Mouse (Mus musculus): ENCODE measurements around the gene Tpcn1.
A peak's percentile ranks its signal among the peaks of the same experiment; 100 is the strongest.

Tpcn1 gene

GRCm38 (mm10) chr5:120493873-120494395 is 94.5 kb downstream of the Tpcn1 start:
- no peak for DNase-seq (ENCODE audit: extremely low read depth, insufficient read length, low spot score)

- no peak for DNase-seq (ENCODE audit: extremely low read depth, insufficient read length, low spot score)
Observed at GRCm38 (mm10) chr5:120493440-120493839, 95.0 kb downstream of the Tpcn1 start.

GRCm38 (mm10) chr5:120492437-120492836 is 96.0 kb downstream of the Tpcn1 start:
- DNase-seq (ENCODE audit: extremely low read depth, insufficient read length, low spot score), result no peak

- peak; percentile 77 for DNase-seq (ENCODE audit: extremely low read depth, insufficient read length, low spot score)
Observed at GRCm38 (mm10) chr5:120490679-120491192, 97.7 kb downstream of the Tpcn1 start.

GRCm38 (mm10) chr5:120487844-120488243 is 100.6 kb downstream of the Tpcn1 start:
- no peak for DNase-seq (ENCODE audit: extremely low read depth, insufficient read length, low spot score)
